Mouse (Mus musculus) olfactory bulb, adult 2 months (tissue): ENCODE data around the gene AA986860. TPM values are rescaled to one million over a fixed set of nuclear protein-coding genes. Genes with fewer than 3 reads are reported as not detected.

Source experiments
- H3K27ac ChIP-seq: fragments of 200-500 bp; 2 replicates; pipeline ENCODE4 v1.5.1; 2012; ENCODE audit warnings: low read depth, low read length; ENCODE audit not compliant: insufficient read depth
- H3K4me1 ChIP-seq: fragments of 200-500 bp; 2 replicates; pipeline ENCODE4 v1.6.1; 2012; ENCODE audit warnings: low read length; ENCODE audit not compliant: control insufficient read depth, insufficient read depth
- H3K4me3 ChIP-seq: fragments of 200-500 bp; 2 replicates; pipeline ENCODE4 v1.5.1; 2012; ENCODE audit warnings: mild to moderate bottlenecking, low read depth, low read length, moderate library complexity; ENCODE audit not compliant: insufficient read depth
- CTCF ChIP-seq: fragments of 200-500 bp; IDR thresholded peaks from 2 replicates; pipeline ENCODE4 v1.5.1; 2012; ENCODE audit warnings: low read depth, mild to moderate bottlenecking, low read length, moderate library complexity; ENCODE audit not compliant: insufficient read depth
- POLR2A ChIP-seq: fragments of 200-500 bp; IDR thresholded peaks from 2 replicates; pipeline ENCODE4 v1.6.1; 2012; ENCODE audit warnings: mild to moderate bottlenecking, low read depth, low read length, moderate library complexity; ENCODE audit not compliant: insufficient read depth
- WGBS: fragments of 180-500 bp; shearing (Covaris S2); methylation state at CpG from one replicate; pipeline ENCODE4 v1.1.7; 2018; 5-methylcytosine and 5-hydroxymethylcytosine counted together
- polyA plus RNA-seq: library from polyadenylated mRNA; stranded (reverse); fragments of >200 nt; gene quantifications from 2 replicates; pipeline ENCODE4 v1.2.4, GENCODE M21; 2012; ENCODE audit warnings: low replicate concordance; ENCODE audit not compliant: missing spikeins, insufficient read depth, insufficient read length

The AA986860 gene
- polyA plus RNA-seq, 1 experiment, result not detected

DNA sequence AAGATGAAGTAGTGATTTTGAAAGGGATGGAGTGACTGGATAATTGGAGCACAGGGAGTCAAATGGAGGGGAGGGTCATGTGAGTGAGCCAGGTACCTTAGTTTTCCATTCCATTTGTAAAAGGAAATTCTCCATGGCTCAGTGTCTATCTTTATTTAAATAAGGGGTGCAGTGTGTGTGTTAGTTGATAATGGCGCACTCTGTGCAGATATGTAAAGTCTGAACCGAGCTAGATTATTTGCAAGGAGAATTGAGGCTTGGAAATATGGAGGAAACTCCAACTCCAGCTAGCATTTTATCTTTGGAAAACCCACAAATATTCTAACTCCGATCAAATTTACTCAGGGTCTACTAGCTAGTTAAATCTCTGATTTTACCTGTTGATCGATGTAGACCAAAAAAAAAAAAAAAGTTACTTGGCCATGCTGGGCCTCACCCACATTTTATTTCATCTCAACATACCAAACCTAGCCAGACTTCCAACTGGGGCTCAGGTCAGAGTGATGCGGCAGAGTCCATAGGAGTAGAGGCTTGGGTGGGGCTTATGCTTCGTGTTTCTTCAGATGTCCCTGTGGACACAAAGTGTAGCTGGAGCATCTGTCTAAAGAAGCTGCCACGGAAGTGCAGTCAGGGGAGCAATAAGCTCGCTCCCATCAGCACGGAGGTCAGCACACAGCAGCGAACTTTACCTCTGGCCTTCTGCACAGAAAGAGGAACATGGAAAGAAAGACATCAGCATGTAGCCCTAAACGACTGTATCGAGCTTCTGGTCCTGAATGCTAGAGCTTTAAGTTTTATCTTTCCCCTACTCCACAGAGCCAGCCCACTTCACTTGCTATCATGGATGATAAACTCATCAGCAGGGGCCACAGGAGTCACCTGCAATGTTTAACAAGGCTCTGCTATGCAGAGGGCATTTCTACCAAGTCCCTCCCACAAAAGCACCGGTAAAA lies 1.2 kb downstream of the AA986860 start:
- peaks cover 2% of the 10 kb centered on the region; the same call in 1 of the 2 replicates for H3K4me1 ChIP-seq
- H3K27ac ChIP-seq, result no peak overlapping the region
- WGBS, result 90% methylated on average over 13 of the region's 13 CpGs
- no peak overlapping the region for H3K4me3 ChIP-seq
- TF ChIP-seq POLR2A (no peak), CTCF (no peak)

GRCm38 (mm10) chr1:130733671-130734070 lies 1.9 kb downstream of the AA986860 start:
- H3K27ac ChIP-seq, result no peak overlapping the region
- peaks cover 2% of the 10 kb centered on the region; the same call in 1 of the 2 replicates for H3K4me1 ChIP-seq
- no peak for TF ChIP-seq CTCF
- TF ChIP-seq POLR2A, result no peak
- no peak overlapping the region for H3K4me3 ChIP-seq
- WGBS, result 41% methylated on average over 4 of the region's 4 CpGs

DNA sequence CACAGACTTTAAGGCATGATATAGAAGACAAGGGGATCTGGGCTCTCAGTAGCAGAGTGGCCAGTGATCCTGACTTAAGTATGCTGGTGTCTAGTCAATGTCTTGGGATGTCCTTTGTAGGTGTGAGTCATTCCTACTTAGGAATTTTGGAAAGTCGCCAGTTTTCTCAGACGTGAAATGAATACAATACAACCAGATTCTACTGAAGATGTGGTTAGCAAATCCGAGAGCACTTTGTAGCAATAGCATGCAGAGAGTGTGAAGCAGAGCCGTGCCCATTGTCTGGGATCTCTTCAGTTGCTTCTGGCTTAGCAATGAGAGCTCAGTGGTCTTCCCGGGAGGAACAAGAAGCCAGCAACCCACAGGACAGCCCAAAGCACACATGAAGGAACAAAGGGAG lies 2.7 kb downstream of the AA986860 start:
- H3K4me3 ChIP-seq, result no peak overlapping the region
- TF ChIP-seq CTCF (no peak), POLR2A (no peak)
- WGBS, result 43% methylated on average over 5 of the region's 5 CpGs
- H3K27ac ChIP-seq, result no peak overlapping the region
- peaks cover 2% of the 10 kb centered on the region; the same call in 1 of the 2 replicates for H3K4me1 ChIP-seq

GRCm38 (mm10) chr1:130734852-130735251 lies 3.1 kb downstream of the AA986860 start:
- TF ChIP-seq CTCF, result no peak
- TF ChIP-seq POLR2A, result no peak
- WGBS, result 77% methylated on average over 8 of the region's 8 CpGs
- Histone ChIP-seq H3K27ac (no peak overlapping the region), H3K4me1 (peaks cover 2% of the 10 kb centered on the region; the same call in 1 of the 2 replicates), H3K4me3 (no peak overlapping the region)

DNA sequence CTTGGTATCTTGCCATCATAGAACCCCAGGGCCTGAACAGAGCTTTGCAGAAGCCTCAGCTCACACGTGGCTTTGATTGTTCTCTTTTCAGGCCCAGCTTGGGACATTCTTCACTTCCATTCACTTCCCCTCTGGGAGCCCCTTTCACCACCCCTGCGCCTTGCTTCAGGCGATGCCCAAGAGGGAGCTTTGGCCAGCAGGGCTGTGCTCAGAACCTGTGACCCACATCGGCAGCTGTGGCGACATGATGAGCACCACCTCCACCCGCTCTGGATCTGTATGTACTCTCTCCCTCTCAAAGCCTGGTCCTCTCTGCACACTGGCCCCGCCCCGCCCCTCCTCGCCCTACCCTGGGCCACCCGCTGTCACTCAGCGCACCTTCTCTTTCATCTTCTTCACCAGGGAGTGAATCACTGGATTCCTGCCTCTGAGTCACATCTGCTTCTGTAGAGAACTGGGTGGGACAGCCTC lies 5.7 kb downstream of the AA986860 start:
- Histone ChIP-seq H3K4me1 (no peaks in the 10 kb centered on the region), H3K27ac (no peak overlapping the region), H3K4me3 (no peak overlapping the region)
- 53% methylated on average over 11 of the region's 11 CpGs for WGBS
- TF ChIP-seq POLR2A (no peak), CTCF (no peak)

DNA sequence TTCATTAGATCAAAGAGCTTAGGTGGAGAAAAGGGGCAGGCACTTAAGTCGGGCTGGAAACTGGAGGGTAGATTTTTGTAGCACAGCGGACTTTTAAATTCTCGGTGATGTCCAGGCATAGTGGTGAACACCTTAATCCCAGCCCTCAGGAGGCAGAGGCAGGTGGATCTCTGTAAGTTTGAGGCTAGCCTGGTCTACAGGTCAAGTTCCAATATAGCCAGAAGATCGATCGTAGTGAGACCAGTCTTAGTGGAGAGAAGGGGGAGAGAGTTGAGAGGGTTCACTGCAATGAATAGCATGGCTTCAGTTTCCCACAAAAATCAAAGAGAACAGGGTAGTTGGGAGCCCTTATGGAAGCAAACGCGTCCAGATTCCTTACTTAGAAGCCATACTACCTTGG lies 6.1 kb downstream of the AA986860 start:
- H3K4me3 ChIP-seq, result no peak overlapping the region
- no peaks in the 10 kb centered on the region for H3K4me1 ChIP-seq
- TF ChIP-seq CTCF, result no peak
- no peak for TF ChIP-seq POLR2A
- H3K27ac ChIP-seq, result no peak overlapping the region
- WGBS, result 96% methylated on average over 7 of the region's 7 CpGs

GRCm38 (mm10) chr1:130738551-130739106 lies 6.9 kb downstream of the AA986860 start:
- Histone ChIP-seq H3K27ac (no peak overlapping the region), H3K4me3 (no peak overlapping the region), H3K4me1 (no peaks in the 10 kb centered on the region)
- WGBS, result 94% methylated on average over 3 of the region's 3 CpGs
- TF ChIP-seq CTCF (no peak), POLR2A (no peak)

DNA sequence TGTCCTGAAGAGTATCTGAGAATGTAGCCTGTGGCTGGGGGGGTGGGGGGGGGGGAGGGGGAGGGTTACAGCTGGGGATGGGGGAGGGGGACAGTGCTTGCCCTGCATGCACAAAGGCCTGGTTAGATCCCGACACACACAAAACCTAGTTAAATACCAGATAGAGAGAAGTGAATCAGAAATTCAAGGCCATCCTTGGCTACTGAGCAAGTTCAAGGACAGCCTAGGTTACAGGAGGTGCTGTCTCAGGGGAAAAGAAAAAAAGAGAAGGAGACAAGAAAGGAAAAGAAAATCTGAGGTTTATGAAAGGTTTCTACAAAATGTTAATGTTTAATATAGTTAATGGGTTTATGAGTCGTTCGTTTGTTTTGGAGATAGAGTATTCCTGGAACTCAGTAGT lies 7.9 kb downstream of the AA986860 start:
- WGBS, result 83% methylated on average over 3 of the region's 3 CpGs
- TF ChIP-seq CTCF, result no peak
- no peak for TF ChIP-seq POLR2A
- H3K4me1 ChIP-seq, result no peaks in the 10 kb centered on the region
- H3K27ac ChIP-seq, result no peak overlapping the region
- no peak overlapping the region for H3K4me3 ChIP-seq

GRCm38 (mm10) chr1:130740227-130740648 lies 8.5 kb downstream of the AA986860 start:
- no peak for TF ChIP-seq CTCF
- no peak for TF ChIP-seq POLR2A
- no peak overlapping the region for H3K4me3 ChIP-seq
- WGBS, result 73% methylated on average over 4 of the region's 4 CpGs
- no peaks in the 10 kb centered on the region for H3K4me1 ChIP-seq
- H3K27ac ChIP-seq, result no peak overlapping the region
